Mouse (Mus musculus) lung, postnatal 0 days (tissue): ENCODE measurements around the gene Jmy. TPM values are rescaled to one million over a fixed set of nuclear protein-coding genes. Genes with fewer than 3 reads are reported as not detected.

ENCODE experiments used
- ATAC-seq: fragments of 200-750 bp; cut with Nextera tagmentation; 2 replicates; pipeline ENCODE4 v1.8.0; 2017; ENCODE audit warnings: moderate library complexity
- DNase-seq: peaks from one replicate; pipeline ENCODE4 v3.0.0-alpha.2; 2016; ENCODE audit warnings: low spot score
- H3K27ac ChIP-seq: fragments of 300-500 bp; sonication (generic); 2 replicates; pipeline ENCODE4 v1.5.1; 2014; ENCODE audit warnings: antibody characterized with exemption, mild to moderate bottlenecking, low read length, mixed read lengths
- H3K27me3 ChIP-seq: fragments of 300-500 bp; sonication (generic); replicated peaks from 2 replicates; pipeline ENCODE4 v1.6.1; 2014; ENCODE audit warnings: low read length, mixed read lengths; ENCODE audit not compliant: insufficient read depth
- H3K36me3 ChIP-seq: fragments of 300-500 bp; sonication (generic); 2 replicates; pipeline ENCODE4 v1.6.1; 2014; ENCODE audit warnings: low read length, mixed read lengths; ENCODE audit not compliant: insufficient read depth
- H3K4me1 ChIP-seq: fragments of 300-500 bp; sonication (generic); 2 replicates; pipeline ENCODE4 v1.6.1; 2014; ENCODE audit warnings: antibody characterized with exemption, low read depth, low read length, mixed read lengths; ENCODE audit not compliant: insufficient read depth
- H3K4me2 ChIP-seq: fragments of 300-500 bp; sonication (generic); replicated peaks from 2 replicates; pipeline ENCODE4 v1.6.1; 2014; ENCODE audit warnings: low read depth, mild to moderate bottlenecking, low read length, moderate library complexity, mixed read lengths
- H3K4me3 ChIP-seq: fragments of 300-500 bp; sonication (generic); 2 replicates; pipeline ENCODE4 v1.5.1; 2014; ENCODE audit warnings: low read depth, low read length
- H3K9ac ChIP-seq: fragments of 300-500 bp; sonication (generic); replicated peaks from 2 replicates; pipeline ENCODE4 v1.6.1; 2014; ENCODE audit warnings: low read depth, mild to moderate bottlenecking
- H3K9me3 ChIP-seq: fragments of 300-500 bp; sonication (generic); 2 replicates; pipeline ENCODE4 v1.6.1; 2016; ENCODE audit warnings: low read length, mixed read lengths
- CTCF ChIP-seq: IDR thresholded peaks from 2 replicates; pipeline ENCODE4 v1.5.1; 2016; ENCODE audit warnings: antibody characterized with exemption, mild to moderate bottlenecking
- EP300 ChIP-seq: IDR thresholded peaks from 2 replicates; pipeline ENCODE4 v1.6.1; 2016; ENCODE audit warnings: antibody characterized with exemption, mild to moderate bottlenecking, control low read depth
- WGBS: fragments of 180-500 bp; shearing (Covaris S2); extraction: QIAGEN DNeasy Blood & Tissue Kit; methylation state at CpG from one replicate; pipeline ENCODE4 v1.1.7; 2014; 5-methylcytosine and 5-hydroxymethylcytosine counted together
- polyA plus RNA-seq: library from polyadenylated mRNA; unstranded; fragments of >200 nt; fragmentation: Nextera tagmentation; extraction: Ambion mirVana; gene quantifications from 2 replicates; pipeline ENCODE4 v1.2.1, GENCODE M21; 2015

Gene Jmy
- 8.3 and 9.3 TPM in 2 replicates for polyA plus RNA-seq

DNA sequence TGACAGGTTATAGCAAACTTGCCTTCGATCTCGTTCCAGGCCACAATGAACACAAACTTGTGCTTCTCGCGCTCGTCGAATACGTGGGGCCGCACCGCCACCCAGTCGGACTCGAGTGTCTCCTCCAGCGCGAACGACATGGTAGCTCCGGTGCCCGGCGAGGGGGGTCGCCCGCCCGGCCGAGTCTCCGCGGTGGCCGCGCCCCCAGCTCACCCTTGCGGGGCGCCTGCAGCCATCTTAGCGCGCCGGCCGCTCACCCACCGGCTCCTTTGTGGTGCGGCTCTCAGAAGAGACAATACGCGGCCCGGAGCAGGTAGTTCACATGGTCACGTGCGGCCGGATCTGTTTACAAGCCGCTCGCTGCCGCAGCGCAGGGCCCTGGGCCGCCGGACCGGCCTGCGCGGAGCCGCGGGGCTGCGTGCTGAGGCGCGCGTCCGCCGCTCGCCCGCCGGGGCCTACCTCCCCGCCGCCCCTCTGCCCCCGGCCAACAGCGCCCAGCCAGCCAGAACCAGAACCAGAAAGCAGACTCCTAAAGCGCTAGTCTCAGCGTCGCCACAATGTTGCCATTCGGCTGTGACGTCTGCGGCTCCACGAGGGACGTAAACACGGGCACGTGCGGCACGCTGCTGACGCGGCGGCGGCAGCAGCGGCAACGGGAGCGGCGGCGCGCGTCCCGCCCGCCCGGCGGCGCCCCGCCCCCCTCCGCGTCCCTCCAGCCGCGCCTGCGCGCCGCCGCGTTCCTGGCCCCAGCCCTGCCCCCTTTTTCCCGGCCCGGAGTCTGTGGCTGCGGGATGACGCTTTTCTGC, at the start of gene Jmy:
Jmy (minus strand) TSS at position 642 of the 806 bp plus-strand sequence.
- TF ChIP-seq CTCF, result no peak
- no peak for TF ChIP-seq EP300
- no peaks in the 10 kb centered on the region for H3K9me3 ChIP-seq
- ATAC-seq (peak; percentile 95), DNase-seq (peak; percentile 93)
- H3K36me3 ChIP-seq, result no peaks in the 10 kb centered on the region
- H3K4me1 ChIP-seq, result no peaks in the 10 kb centered on the region; the same call in 1 of the 2 replicates
- peak within 1 kb of the TSS; percentile 86 for H3K9ac ChIP-seq
- no peaks in the 10 kb centered on the region for H3K27me3 ChIP-seq
- H3K4me2 ChIP-seq, result peak within 1 kb of the TSS; percentile 98
- WGBS, result under 1% methylated on average over 80 of the region's 105 CpGs
- peak within 1 kb of the TSS; percentile 98 for H3K27ac ChIP-seq
- H3K4me3 ChIP-seq, result peak within 1 kb of the TSS; percentile 89

DNA sequence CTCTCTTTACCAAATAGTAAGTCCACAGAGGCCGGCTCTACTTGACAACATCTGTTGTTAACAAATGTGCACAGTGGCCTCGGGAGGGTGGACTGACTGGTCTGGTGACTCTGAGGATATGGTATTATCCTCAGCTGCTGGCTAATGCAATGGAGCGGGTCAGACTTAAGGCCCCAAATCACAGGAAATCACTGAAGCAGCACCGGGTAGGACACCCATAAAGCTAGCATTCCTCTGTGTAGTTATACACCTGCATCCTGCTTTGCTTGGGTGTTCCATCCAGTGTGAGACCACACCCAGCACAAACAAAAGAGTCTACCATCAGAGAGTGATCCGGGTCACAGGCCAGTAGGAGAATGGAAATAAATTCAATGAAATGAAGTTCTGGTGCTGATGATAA, 48.0 kb upstream of the Jmy start:
- no peaks in the 10 kb centered on the region for H3K36me3 ChIP-seq
- no peak overlapping the region for H3K27ac ChIP-seq
- DNase-seq (no peak), ATAC-seq (peak; percentile 19; the same call in 1 of the 2 replicates)
- WGBS, result 44% methylated on average over 5 of the region's 5 CpGs
- no peak overlapping the region for H3K4me2 ChIP-seq
- H3K4me3 ChIP-seq, result no peak overlapping the region
- H3K9me3 ChIP-seq, result no peaks in the 10 kb centered on the region
- no peaks in the 10 kb centered on the region for H3K4me1 ChIP-seq
- no peak for TF ChIP-seq CTCF
- no peak for TF ChIP-seq EP300
- H3K27me3 ChIP-seq, result no peaks in the 10 kb centered on the region
- H3K9ac ChIP-seq, result no peak overlapping the region

DNA sequence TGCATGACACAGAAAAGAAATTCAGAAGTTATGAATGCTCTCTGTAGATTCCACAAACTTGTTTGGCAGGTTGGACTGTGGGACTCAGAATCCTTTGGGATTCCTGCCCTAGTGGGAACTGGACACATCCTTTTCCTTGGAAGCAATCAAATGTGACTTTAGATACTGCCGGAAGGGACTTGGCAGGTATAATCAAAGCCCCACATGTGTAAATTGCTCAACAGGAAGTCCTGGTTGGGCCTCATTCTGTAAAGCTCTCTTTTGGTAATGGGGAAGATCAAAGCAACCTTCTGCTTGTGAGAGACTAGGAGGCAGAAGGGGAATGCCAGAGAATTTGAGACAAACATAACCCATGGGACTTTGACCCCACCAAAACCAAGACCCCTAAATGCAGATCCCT, 46.4 kb upstream of the Jmy start:
- WGBS, result 23% methylated on average over 1 of the region's 1 CpGs

DNA sequence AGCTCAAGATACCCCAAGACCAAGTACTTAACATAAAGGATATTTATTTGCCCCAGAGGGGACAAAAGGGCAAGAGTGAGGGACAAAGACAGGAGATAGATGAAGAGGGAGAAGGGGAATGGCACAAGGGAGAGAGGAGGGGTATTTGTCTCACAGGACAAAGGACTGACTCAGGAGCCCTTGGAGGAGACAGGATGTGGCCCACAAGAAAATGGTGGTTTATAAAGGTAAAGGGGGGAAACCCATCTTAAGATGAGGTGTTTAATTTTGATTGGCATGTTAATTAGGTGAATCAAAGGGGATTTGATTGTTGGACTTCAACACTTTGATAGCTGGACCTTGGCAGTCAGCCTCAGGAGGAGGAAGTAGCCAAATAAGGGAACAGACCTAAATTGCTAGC, 44.7 kb upstream of the Jmy start:
- no peaks in the 10 kb centered on the region for H3K4me1 ChIP-seq
- H3K9me3 ChIP-seq, result no peaks in the 10 kb centered on the region
- H3K27me3 ChIP-seq, result no peaks in the 10 kb centered on the region
- H3K9ac ChIP-seq, result no peak overlapping the region
- H3K27ac ChIP-seq, result no peak overlapping the region
- no peak overlapping the region for H3K4me3 ChIP-seq
- ATAC-seq (no peak), DNase-seq (no peak)
- TF ChIP-seq CTCF, result no peak
- TF ChIP-seq EP300, result no peak
- no peak overlapping the region for H3K4me2 ChIP-seq
- no peaks in the 10 kb centered on the region for H3K36me3 ChIP-seq

More for the DNA sequence above, 46.4 kb upstream of the Jmy start:
- no peaks in the 10 kb centered on the region for H3K27me3 ChIP-seq
- H3K27ac ChIP-seq, result no peak overlapping the region
- no peaks in the 10 kb centered on the region for H3K4me1 ChIP-seq
- ATAC-seq (no peak), DNase-seq (no peak)
- no peaks in the 10 kb centered on the region for H3K9me3 ChIP-seq
- no peaks in the 10 kb centered on the region for H3K36me3 ChIP-seq
- H3K9ac ChIP-seq, result no peak overlapping the region
- no peak overlapping the region for H3K4me2 ChIP-seq
- no peak overlapping the region for H3K4me3 ChIP-seq
- no peak for TF ChIP-seq CTCF

DNA sequence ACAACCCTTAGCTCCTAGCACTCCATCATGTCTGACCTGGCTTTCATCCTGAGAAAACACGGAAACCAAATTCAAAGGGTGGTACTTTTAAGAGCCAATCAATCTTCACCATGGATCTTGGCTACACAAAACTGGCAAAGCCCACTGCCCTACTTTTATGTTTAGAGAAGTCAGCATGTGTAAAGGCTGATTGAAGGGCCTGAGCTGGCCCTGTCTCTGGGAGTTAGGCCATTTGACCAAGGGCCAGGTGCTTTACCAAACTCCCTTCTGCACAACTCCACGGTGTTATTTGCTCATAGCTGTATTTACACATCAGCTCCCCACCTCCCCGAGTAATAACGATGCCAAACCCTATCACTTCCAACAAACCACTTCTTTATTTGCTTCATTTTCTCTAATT, 39.7 kb upstream of the Jmy start:
- H3K9ac ChIP-seq, result no peak overlapping the region
- no peaks in the 10 kb centered on the region for H3K4me1 ChIP-seq
- no peak overlapping the region for H3K27ac ChIP-seq
- no peak overlapping the region for H3K4me3 ChIP-seq
- WGBS, result 53% methylated on average over 4 of the region's 4 CpGs
- TF ChIP-seq EP300 (no peak), CTCF (no peak)
- H3K27me3 ChIP-seq, result no peaks in the 10 kb centered on the region
- no peak overlapping the region for H3K4me2 ChIP-seq
- no peaks in the 10 kb centered on the region for H3K36me3 ChIP-seq
- no peak for DNase-seq
- no peak for ATAC-seq
- no peaks in the 10 kb centered on the region for H3K9me3 ChIP-seq

DNA sequence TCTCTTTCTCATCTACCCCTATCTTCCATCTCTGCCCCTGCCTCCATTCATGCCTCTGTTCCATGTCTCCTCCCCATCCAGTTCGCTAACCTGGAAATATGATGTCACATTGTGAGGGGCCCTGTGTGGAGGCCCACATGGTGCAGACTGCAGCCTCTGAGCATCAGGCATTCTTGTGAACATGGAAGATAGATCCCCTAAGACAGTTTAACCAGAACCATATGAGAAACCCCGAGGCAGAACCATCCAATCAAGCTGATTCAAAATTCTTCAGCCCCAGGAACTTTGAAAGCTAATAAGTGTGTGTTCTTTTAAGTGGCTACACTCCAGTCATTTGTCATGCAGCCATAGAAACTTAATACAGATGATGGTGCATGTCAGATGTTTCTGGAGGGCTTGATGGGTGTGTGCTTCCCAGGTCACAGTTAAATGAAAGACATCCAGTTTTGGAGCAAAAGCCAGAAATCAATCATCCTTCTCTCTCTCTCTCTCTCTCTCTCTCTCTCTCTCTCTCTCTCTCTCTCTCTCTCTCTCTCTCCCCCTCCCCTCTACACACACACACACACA, 19.2 kb upstream of the Jmy start:
- Histone ChIP-seq H3K9ac (no peak overlapping the region), H3K27ac (no peak overlapping the region), H3K4me3 (no peak overlapping the region), H3K4me2 (no peak overlapping the region), H3K36me3 (no peaks in the 10 kb centered on the region), H3K4me1 (no peaks in the 10 kb centered on the region), H3K9me3 (no peaks in the 10 kb centered on the region), H3K27me3 (no peaks in the 10 kb centered on the region)
- ATAC-seq (no peak), DNase-seq (no peak)
- TF ChIP-seq EP300, result no peak
- no peak for TF ChIP-seq CTCF
- 62% methylated on average over 2 of the region's 2 CpGs for WGBS
